Mouse (Mus musculus) kidney, embryonic 14.5 days (tissue): ENCODE results near the gene Nipsnap3b. TPM values are rescaled to one million over a fixed set of nuclear protein-coding genes. Genes with fewer than 3 reads are reported as not detected.

Source experiments
- ATAC-seq: fragments of 200-750 bp; cut with Nextera tagmentation; 2 replicates; pipeline ENCODE4 v1.8.0; 2017; ENCODE audit warnings: moderate number of reproducible peaks, mild to moderate bottlenecking, moderate TSS enrichment, moderate library complexity; ENCODE audit not compliant: low FRiP score, low TSS enrichment
- H3K27ac ChIP-seq: fragments of 300-500 bp; sonication (generic); 2 replicates; pipeline ENCODE4 v1.5.1; 2014; ENCODE audit warnings: low read depth, mild to moderate bottlenecking, low read length, moderate library complexity, mixed read lengths
- H3K27me3 ChIP-seq: fragments of 300-500 bp; sonication (generic); 2 replicates; pipeline ENCODE4 v1.6.1; 2014; ENCODE audit warnings: mild to moderate bottlenecking, low read length; ENCODE audit not compliant: control insufficient read depth, insufficient read depth
- H3K36me3 ChIP-seq: fragments of 300-500 bp; sonication (generic); 2 replicates; pipeline ENCODE4 v1.6.1; 2014; ENCODE audit warnings: low read length, mixed read lengths; ENCODE audit not compliant: control insufficient read depth, insufficient read depth
- H3K4me1 ChIP-seq: fragments of 300-500 bp; sonication (generic); 2 replicates; pipeline ENCODE4 v1.6.1; 2014; ENCODE audit warnings: low read length, mixed read lengths; ENCODE audit not compliant: control insufficient read depth, insufficient read depth
- H3K4me2 ChIP-seq: fragments of 300-500 bp; sonication (generic); replicated peaks from 2 replicates; pipeline ENCODE4 v1.6.1; 2014; ENCODE audit warnings: low read depth, mild to moderate bottlenecking, low read length
- H3K4me3 ChIP-seq: fragments of 300-500 bp; sonication (generic); 2 replicates; pipeline ENCODE4 v1.5.1; 2014; ENCODE audit warnings: mild to moderate bottlenecking, low read length
- H3K9ac ChIP-seq: fragments of 300-500 bp; sonication (generic); 2 replicates; pipeline ENCODE4 v1.6.1; 2014; ENCODE audit warnings: low read depth, mild to moderate bottlenecking, low read length, moderate library complexity
- H3K9me3 ChIP-seq: fragments of 300-500 bp; sonication (generic); 2 replicates; pipeline ENCODE4 v1.6.1; 2016; ENCODE audit warnings: low read length; ENCODE audit not compliant: control insufficient read depth
- WGBS: fragments of 180-500 bp; shearing (Covaris S2); extraction: QIAGEN DNeasy Blood & Tissue Kit; methylation state at CpG from one replicate; pipeline ENCODE4 v1.1.7; 2014; 5-methylcytosine and 5-hydroxymethylcytosine counted together
- polyA plus RNA-seq: library from polyadenylated mRNA; unstranded; fragments of >200 nt; fragmentation: Nextera tagmentation; extraction: Ambion mirVana; gene quantifications from 2 replicates; pipeline ENCODE4 v1.2.1, GENCODE M21; 2014

Gene Nipsnap3b
- polyA plus RNA-seq, 1 experiment from 2014 or later: 80.8 TPM

DNA sequence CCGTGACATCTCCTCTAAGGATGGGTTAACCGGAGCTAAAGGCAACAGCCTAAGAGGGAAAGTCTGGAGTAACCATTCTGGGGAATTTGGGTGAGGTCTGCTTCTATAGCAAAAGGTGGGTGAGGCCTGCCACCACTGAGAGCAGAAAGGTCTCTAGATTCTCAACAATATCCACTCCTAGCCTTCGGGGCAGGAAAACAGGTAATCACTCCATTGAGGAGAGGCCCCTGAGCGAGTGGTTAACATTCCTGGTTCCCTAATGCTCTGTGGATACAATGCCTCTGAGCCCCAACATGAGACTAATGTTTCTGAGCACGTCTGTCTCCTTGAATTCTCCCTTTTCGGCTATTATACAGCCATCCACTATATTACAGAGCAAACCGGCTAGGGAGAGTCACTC is 2.7 kb downstream of the Nipsnap3b start:
- 87% methylated on average over 7 of the region's 7 CpGs for WGBS
- no peak overlapping the region for H3K9ac ChIP-seq
- H3K4me2 ChIP-seq: no peak overlapping the region
- H3K9me3 ChIP-seq: peaks cover 12% of the 10 kb centered on the region
- H3K27me3 ChIP-seq: no peaks in the 10 kb centered on the region
- no peak for ATAC-seq
- H3K27ac ChIP-seq: no peak overlapping the region
- no peaks in the 10 kb centered on the region for H3K4me1 ChIP-seq
- H3K4me3 ChIP-seq: no peak overlapping the region
- H3K36me3 ChIP-seq: peaks cover 22% of the 10 kb centered on the region; the same call in 1 of the 2 replicates

DNA sequence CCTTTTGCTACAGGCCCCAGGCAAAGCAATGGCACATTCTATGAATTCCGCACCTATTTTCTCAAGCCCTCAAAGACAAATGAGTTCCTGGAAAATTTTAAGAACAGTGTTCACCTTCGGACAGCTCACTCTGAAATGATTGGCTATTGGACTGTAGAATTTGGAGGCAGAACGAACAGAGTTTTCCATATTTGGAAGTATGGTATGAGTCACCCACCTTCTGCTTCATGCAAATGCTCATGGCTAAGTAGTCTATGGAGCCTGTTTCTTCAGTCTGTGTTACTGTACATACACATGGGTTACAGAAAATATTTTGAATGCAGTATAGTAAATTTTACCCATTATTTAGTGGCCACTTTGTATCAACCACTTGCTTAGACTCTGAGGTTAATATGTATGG is 3.3 kb downstream of the Nipsnap3b start:
- H3K27ac ChIP-seq: no peak overlapping the region
- peaks cover 12% of the 10 kb centered on the region for H3K9me3 ChIP-seq
- WGBS: 95% methylated on average over 3 of the region's 3 CpGs
- peaks cover 22% of the 10 kb centered on the region; the same call in 1 of the 2 replicates for H3K36me3 ChIP-seq
- H3K4me1 ChIP-seq: no peaks in the 10 kb centered on the region
- H3K9ac ChIP-seq: no peak overlapping the region
- H3K4me2 ChIP-seq: no peak overlapping the region
- no peak overlapping the region for H3K4me3 ChIP-seq
- ATAC-seq: no peak
- no peaks in the 10 kb centered on the region for H3K27me3 ChIP-seq

DNA sequence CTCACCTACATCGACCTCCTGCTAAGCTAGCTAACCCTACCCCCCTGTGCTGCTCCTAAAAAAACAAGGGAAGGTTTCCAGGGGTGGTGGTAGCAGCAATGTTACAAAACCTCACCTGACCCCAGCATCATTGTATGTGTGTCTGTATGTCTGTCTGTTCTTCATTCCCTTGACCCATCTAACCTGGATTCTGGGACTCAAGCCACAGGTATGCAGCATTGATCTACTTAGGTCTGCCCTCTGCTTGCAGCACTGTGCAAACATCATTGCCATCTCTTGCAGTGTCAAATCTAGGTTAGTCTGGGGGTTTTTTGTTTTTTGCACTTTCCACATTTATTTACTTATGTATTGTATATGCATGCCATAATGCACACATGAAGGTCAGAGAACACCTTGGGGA is 6.7 kb downstream of the Nipsnap3b start:
- 96% methylated on average over 1 of the region's 1 CpGs for WGBS
- H3K4me2 ChIP-seq: no peak overlapping the region
- no peak overlapping the region for H3K9ac ChIP-seq
- H3K4me1 ChIP-seq: no peaks in the 10 kb centered on the region
- peaks cover 12% of the 10 kb centered on the region for H3K9me3 ChIP-seq
- no peak for ATAC-seq
- H3K4me3 ChIP-seq: no peak overlapping the region
- peaks cover 41% of the 10 kb centered on the region; the same call in 1 of the 2 replicates for H3K36me3 ChIP-seq
- H3K27me3 ChIP-seq: no peaks in the 10 kb centered on the region
- H3K27ac ChIP-seq: no peak overlapping the region

DNA sequence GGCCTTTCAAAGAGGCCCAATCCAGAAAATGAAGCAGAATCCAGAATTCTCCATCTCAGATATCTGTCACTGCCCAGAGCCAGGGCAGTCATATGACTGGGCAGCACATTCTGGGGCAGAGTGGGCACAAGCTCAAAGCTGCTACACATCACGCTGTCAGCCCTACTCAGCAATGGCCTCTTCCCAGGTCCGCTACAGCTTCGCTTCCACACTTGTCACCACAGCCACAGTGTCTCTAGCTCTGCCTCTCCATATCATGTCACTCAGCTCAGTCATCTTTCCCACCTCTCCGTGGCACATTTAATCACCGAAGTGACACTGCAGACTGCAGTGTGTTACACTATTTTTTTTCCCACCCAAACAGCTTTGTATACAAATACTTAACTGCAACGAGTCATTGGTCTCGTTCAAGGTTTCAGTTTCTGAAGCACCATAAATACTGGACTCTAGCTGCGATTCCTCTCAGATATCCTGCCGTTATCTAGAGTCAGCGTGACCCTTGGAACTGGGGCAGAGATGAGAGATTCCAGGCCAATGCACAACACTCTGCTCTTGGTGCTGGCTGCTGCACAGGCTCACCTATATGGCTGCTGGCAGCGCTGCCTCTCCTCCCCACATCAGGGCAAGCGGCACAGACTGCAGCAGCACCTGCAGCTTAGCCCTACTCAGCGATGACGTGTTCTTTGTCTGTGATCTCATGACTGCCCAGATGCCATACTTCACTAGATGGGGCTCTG is 11.7 kb downstream of the Nipsnap3b start:
- H3K4me3 ChIP-seq: no peak overlapping the region
- H3K9ac ChIP-seq: no peak overlapping the region
- no peak overlapping the region for H3K4me2 ChIP-seq
- H3K4me1 ChIP-seq: no peaks in the 10 kb centered on the region
- H3K27ac ChIP-seq: no peak overlapping the region
- H3K9me3 ChIP-seq: peaks cover 4% of the 10 kb centered on the region; the same call in 1 of the 2 replicates
- no peaks in the 10 kb centered on the region for H3K27me3 ChIP-seq
- WGBS: 92% methylated on average over 14 of the region's 14 CpGs
- no peak; the same call in 1 of the 2 replicates for ATAC-seq
- peaks cover 30% of the 10 kb centered on the region; the same call in 1 of the 2 replicates for H3K36me3 ChIP-seq

DNA sequence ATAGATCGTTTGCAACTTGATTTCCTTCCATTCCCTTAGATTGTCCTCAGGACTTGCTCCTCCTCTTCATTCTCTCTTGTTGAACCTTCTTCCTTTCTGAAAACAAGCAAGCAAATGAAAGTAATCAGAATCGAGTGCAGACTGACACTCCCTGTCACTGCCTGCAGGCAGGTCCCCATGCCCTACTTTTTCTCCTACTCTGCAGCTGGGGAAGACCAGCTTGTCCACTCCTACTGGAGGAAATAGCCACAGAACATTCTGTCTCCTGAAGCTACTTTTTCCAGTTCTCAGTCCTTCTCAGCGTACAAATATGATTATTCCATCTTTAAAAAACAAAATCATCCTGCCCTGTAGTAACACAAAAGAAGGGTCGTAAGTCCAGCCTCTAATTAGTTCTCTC is 12.7 kb downstream of the Nipsnap3b start:
- H3K9ac ChIP-seq: no peak overlapping the region
- H3K4me2 ChIP-seq: no peak overlapping the region
- peaks cover 4% of the 10 kb centered on the region; the same call in 1 of the 2 replicates for H3K9me3 ChIP-seq
- no peak overlapping the region for H3K4me3 ChIP-seq
- 86% methylated on average over 4 of the region's 4 CpGs for WGBS
- no peaks in the 10 kb centered on the region for H3K27me3 ChIP-seq
- no peak overlapping the region for H3K27ac ChIP-seq
- peaks cover 25% of the 10 kb centered on the region; the same call in 1 of the 2 replicates for H3K36me3 ChIP-seq
- H3K4me1 ChIP-seq: no peaks in the 10 kb centered on the region
- ATAC-seq: no peak

DNA sequence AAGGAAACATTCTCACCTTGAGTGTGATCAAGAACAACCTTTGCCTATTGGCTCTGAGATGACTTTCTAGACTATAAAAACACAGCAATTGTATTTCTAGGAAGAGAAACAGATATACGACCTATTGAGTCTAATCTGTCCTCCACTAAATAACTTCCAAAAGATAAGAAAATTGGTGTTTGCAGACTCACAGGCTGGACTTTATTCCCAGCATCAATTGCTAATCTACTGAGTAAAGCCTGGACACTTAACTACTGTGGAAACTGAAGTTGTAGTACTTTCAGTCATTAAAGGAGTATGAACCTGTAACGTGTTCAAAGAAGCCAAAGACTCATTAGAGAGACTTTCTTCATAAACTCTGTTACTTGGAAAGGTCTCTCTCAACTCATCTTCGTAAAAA is 16.1 kb downstream of the Nipsnap3b start:
- WGBS: 85% methylated on average over 3 of the region's 3 CpGs
- ATAC-seq: no peak
- no peak overlapping the region for H3K27ac ChIP-seq
- H3K9me3 ChIP-seq: peaks cover 4% of the 10 kb centered on the region; the same call in 1 of the 2 replicates
- no peak overlapping the region for H3K9ac ChIP-seq
- no peaks in the 10 kb centered on the region for H3K4me1 ChIP-seq
- H3K27me3 ChIP-seq: no peaks in the 10 kb centered on the region
- no peak overlapping the region for H3K4me2 ChIP-seq
- no peak overlapping the region for H3K4me3 ChIP-seq
- H3K36me3 ChIP-seq: peaks cover 12% of the 10 kb centered on the region; the same call in 1 of the 2 replicates

DNA sequence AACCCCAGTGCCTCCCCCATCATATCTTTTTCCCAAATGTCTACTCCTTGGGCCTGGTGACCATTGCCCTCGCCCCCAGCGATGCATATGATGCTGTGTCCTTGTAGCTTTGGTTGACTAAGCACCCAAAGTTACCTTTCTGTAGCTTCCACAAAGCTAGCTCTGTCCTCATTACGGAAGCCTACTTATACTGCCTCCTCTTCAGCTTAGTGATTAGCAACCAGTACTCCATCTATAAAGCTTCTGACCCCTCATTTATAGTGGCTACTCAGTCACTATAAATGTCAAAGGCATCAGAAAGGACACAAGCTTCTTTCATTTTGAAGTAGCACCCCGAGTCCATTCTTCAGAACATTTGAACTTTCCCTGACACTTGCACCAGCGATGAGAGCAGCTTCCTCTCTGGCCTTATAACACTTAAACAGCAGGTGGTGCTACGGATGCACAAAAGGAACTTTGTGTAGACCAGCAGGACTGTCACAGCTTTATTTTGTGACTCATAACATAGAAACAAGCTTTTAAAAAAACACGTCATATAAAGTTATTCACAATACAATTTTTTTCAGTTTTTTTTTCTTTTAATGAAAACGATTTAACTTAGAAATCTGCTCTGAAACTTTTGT is 18.8 kb downstream of the Nipsnap3b start:
- Histone ChIP-seq H3K4me1 (no peaks in the 10 kb centered on the region), H3K4me3 (no peak overlapping the region), H3K36me3 (peaks cover 5% of the 10 kb centered on the region; the same call in 1 of the 2 replicates), H3K4me2 (no peak overlapping the region), H3K9me3 (peaks cover 4% of the 10 kb centered on the region; the same call in 1 of the 2 replicates), H3K9ac (no peak overlapping the region), H3K27ac (no peak overlapping the region), H3K27me3 (no peaks in the 10 kb centered on the region)
- no peak for ATAC-seq
- WGBS: 39% methylated on average over 8 of the region's 8 CpGs

DNA sequence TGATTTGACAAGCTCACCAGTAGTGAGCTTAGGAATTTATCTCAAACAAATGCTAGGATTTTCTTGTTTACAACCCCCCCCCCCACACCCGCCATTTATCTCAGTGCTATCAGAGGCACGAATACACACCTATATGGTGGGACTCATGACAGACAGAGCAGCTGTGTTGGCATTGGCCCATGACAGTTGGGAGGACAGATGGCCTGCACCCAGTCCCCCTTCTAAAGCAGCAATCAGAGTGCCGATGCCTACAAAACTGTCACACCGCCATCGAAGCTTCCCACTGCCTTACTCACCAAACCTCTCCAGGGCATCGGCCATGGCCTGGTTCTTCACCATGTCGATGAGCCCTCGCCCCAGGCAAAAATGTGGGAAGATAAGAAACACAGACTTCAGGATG is 32.1 kb downstream of the Nipsnap3b start:
- H3K27ac ChIP-seq: no peak overlapping the region
- H3K9ac ChIP-seq: no peak overlapping the region
- no peak for ATAC-seq
- no peak overlapping the region for H3K4me3 ChIP-seq
- peaks cover 3% of the 10 kb centered on the region; the same call in 1 of the 2 replicates for H3K36me3 ChIP-seq
- 93% methylated on average over 8 of the region's 8 CpGs for WGBS
- no peaks in the 10 kb centered on the region for H3K9me3 ChIP-seq
- no peak overlapping the region for H3K4me2 ChIP-seq
- no peaks in the 10 kb centered on the region for H3K4me1 ChIP-seq
- no peaks in the 10 kb centered on the region for H3K27me3 ChIP-seq

DNA sequence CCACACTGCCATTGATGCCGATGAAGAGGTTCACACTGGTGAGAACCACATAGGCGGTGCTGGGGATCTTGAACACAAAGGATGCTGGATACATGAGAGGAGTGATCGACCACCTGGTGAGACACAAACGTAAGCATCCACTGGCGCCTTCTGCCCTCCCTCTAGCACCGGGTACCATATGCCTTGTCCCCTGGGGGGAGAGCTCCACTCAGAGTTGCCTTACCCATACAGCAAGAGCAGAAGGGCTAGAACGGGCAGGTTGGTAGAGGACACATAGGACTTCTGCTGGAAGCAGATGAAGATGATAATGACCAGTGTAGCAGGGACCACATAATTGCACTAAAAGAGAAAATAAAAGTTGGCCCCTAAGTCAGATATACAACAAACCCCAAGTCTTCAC is 34.1 kb downstream of the Nipsnap3b start:
- no peak overlapping the region for H3K4me2 ChIP-seq
- H3K36me3 ChIP-seq: peaks cover 3% of the 10 kb centered on the region; the same call in 1 of the 2 replicates
- WGBS: 82% methylated on average over 7 of the region's 7 CpGs
- H3K4me3 ChIP-seq: no peak overlapping the region
- no peak for ATAC-seq
- no peak overlapping the region for H3K9ac ChIP-seq
- no peaks in the 10 kb centered on the region for H3K4me1 ChIP-seq
- no peaks in the 10 kb centered on the region for H3K27me3 ChIP-seq
- H3K9me3 ChIP-seq: no peaks in the 10 kb centered on the region
- H3K27ac ChIP-seq: no peak overlapping the region
